Mouse (Mus musculus) E14TG2a.4 (cell line): Measurements from ENCODE around the gene Uggt1.

Experiments used
- CTCF ChIP-seq: conservative IDR thresholded peaks from 2 replicates; pipeline ENCODE4 v1.5.1; 2014; ENCODE audit warnings: low read length
- NANOG ChIP-seq: IDR thresholded peaks from 2 replicates; pipeline ENCODE4 v1.6.1; 2014; ENCODE audit warnings: borderline replicate concordance, low read length, mixed read lengths
- POU5F1 ChIP-seq: IDR thresholded peaks from 2 replicates; pipeline ENCODE4 v1.6.1; 2014; ENCODE audit warnings: low read length, borderline replicate concordance

GRCm38 (mm10) chr1:36133041-36133440 is 111.5 kb downstream of the Uggt1 start:
- TF ChIP-seq CTCF = no peak
- no peak for TF ChIP-seq NANOG
- no peak for TF ChIP-seq POU5F1
